Mouse (Mus musculus) gastrocnemius, adult 18-20 months (tissue): ENCODE data around the gene Zmynd8. TPM values are rescaled to one million over a fixed set of nuclear protein-coding genes. Genes with fewer than 3 reads are reported as not detected.

ENCODE experiments used
- DNase-seq: peaks from one replicate; pipeline ENCODE4 v3.0.0; 2021; ENCODE audit warnings: low spot score
- total RNA-seq, 2 experiments: library from RNA; stranded (reverse); gene quantifications; 2 replicates each; pipeline ENCODE4 v1.2.3; 2021

The Zmynd8 gene
- total RNA-seq, 2 experiments from 2014 or later, result 16.4 to 17.2 TPM

DNA sequence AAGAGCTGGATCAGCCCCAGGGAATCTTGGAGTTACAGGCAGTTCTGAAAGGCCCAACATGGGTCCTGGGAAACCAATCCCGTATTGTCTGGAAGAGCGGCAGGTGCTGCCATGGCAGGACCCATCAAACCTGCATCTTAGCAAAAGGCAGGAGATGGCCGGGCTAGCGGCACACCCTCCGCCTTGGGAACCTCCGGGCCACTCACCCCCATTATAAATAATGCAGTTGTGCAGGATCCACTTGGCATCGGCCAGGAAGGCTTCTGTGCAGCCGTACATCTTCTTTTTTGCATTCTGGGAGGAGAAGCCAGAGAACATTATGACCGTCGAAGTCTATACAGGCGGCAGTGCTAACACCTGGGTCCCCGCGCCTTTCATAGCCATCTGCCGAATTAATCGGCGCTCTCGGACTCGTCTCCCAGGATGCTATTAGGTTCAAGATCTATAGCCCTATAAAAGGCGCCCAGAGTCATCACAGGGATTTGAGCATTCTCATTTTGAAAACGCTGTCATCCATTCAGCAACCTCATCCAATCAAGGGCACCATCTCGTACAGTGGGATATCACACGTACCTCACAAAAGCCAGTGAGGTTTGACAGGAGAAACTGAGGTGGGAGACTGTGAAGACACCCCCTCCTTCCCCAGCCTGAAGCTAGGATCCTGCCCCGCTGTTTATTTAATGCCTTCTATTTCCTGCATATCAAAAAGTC lies 60.1 kb downstream of the Zmynd8 start:
- DNase-seq, result no peak

DNA sequence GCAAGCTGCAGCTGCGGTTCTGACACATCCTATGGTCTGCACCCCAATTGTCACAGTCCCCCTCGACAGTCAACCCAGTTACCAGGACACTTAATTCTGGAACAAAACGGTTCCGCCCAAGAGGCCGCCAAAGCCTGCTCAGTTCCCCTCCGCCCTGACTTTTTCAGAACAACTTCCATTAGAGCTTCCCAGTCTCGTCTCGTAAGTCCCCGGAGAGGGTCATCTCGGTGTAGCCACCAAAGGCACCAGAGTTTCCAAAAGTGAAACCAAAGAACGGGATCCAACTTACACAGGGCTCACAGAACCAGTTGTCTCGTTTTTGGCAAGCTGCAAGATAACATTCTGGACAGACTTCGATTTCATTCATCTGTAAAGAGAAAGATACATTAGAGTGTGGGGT lies 64.2 kb downstream of the Zmynd8 start:
- DNase-seq, result no peak

DNA sequence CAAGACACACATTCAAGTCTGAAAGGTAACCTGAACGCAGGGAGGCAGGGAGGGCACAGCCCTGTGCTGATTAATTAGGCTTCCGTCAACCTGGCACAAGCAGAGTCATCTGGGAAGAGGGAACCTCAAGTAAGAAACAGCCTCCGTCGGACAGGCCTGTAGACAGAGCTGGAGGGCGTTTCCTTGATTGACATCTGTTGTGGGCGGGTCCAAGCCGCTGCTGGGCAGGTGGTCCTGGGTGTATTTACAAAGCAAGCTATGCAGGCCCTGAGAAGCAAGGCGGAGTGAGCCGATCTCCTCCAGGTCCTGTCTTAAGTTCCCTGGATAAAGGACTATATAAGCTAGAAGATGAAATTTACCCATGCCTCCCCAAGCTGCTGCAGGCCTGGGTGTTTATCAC lies 65.3 kb downstream of the Zmynd8 start:
- DNase-seq, result no peak

DNA sequence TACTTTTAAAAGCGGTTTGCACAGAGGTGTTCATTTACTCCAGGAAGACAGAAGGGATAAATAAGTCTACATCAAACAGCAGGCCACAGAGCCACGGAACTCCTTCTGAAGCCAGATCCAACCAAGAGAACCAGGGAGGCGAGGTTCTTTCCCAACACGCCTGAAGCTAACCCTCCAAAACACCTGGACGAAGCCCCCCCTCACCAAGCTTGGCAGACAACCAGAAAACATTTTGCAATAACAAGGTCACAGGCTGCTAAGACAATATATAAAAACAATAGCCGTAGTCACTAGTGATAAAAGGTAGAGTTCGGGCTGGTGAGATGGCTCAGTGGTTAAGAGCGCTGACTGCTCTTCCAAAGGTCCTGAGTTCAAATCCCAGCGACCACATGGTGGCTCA lies 66.1 kb downstream of the Zmynd8 start:
- no peak for DNase-seq

DNA sequence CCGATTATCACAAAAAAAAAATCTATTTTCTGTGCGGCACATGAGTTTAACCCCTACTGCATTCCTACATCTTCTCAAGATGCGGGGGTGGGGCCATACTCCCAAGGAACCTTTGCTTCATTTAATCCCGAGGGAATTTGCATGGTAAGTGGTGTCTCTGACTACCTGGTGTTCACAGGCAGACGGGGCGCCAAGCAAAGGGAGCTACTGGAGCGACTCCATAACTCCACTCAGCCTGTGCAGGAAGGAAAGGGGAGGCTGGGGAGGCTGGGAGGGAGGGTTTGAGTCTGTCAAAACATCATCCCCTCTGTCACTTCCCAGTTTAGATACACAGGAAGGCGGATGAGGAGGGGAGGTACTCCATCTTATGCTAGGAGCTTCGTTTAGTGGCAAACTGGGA lies 66.5 kb downstream of the Zmynd8 start:
- no peak for DNase-seq

DNA sequence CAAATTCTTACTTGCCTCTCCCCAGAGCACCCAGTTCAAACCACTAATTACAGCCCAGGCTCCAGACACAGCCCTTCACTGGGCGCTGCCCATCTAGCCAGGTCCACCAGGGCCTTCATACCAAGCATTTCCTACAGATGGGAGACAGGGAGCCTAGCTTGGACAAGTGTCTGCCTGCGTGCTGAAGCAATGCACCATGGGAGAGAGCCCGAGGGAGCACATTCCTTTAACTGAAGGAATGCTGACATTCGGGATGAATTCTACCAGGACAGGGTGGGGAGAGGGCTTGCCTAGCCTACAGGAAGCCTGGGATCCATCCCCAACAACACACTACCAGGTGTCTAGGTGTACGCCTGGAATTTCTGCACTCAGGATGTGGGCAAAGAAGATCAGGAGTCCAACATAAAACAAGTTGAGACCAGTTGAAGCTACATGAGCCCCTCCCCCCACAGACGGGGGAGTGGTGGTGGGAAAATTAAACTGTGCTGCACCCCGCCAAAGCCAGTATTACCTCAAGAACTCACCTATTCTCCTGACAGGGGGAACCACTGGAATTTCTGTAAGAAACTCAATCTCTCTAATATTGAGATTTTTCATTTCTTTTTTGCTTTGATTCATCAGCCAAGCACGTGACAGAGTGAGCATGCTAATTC lies 67.1 kb downstream of the Zmynd8 start:
- DNase-seq, result no peak

DNA sequence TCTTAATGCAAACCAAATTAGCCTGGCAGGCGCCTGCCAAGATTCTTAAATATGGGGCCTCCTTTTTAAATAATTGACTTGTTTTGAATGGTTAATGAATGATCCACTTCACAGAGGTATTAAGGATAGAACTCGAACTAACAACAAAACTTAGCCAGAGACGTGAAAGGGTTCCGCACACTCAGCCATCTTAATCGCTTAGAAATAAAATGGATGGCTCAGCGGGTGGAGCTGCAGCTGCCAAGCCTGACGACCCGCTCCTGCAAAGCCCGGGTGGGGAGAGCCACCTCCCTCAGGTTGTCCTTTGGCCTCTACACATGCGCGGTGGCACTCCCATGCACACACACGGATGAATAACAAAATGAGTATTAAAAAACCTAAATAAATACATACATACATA lies 70.0 kb downstream of the Zmynd8 start:
- no peak for DNase-seq

DNA sequence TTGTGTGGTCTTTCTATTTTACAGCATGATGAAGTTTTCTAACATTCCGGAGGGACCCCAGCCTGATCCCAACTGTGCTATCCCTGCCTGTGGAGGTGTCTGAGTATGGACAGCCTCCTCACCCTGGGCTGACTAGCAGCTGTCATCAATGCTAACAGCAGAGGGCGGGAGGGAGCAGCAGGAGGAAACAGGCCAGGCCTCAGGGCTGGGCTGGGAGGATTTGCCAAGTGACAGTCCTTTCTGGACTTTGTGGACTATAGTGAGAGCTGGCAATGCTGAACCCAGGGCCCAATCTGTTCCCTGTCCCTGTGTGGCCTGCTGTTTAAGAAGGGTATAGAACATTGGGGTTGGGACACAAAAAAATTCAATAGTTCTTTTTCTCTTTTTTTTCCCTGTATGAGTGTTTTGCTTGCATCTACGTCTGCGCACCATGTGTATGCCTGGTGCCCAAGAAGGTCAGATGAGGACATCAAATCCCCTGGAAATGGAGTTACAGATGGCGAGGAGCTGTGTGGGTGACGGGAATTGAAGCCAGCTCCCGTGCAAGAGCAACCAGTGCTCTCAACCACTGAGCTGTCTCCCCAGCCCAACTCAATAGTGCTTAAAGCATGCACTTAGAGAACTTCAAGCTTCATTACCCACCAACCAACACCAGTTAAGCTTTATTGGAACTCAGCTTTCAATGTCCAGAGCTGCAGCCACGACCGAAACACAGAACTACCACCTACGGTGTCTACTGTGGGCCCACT lies 72.7 kb downstream of the Zmynd8 start:
- DNase-seq, result peak; percentile 93

DNA sequence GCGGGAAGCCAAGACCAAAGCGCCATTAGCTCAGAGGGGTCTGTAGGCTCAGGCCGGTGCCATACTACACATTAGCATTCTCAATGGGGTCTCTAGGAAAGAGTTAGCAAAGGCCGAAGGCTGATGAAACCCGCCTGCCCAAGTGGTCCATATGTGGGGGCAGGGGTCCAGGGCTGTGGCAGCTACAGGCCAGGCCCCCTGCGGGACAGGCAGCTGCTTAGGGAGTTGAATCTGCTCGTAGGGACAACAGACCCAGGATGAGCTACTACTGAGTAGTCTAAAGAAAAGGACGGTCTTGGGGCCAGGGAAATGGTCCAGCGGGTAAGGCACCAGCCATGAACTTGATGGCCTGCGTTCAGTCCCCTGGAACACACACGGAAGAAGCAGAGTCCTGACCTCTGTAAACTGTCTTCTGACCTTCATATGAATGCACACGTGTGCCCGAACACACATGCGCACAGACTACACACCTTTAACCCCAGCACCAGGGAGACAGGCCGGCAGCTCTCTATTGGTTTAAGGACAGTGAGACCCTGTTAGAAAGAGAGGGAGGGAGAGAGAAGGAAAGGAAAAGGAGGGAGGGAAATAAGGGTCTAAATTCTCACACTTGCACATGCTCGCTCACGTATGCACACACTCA lies 73.4 kb downstream of the Zmynd8 start:
- no peak for DNase-seq

DNA sequence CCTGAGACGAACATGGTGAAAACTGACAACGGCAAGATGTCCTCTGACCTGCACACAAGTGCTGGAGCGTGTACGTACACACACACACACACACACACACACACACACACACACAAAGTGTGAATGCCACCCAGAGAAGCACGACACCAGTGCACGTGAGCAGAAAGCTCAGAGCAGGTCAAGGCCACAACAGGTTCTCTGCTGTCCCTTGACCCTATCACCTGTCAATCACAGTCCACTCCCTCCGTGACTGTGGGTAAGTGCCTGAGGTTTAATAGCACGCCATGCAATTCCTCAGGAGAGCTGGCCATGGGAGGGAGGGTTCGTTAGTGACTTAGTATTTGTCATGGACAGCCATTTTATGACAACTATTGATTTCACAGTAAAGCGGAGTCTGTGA lies 74.0 kb downstream of the Zmynd8 start:
- DNase-seq, result no peak

DNA sequence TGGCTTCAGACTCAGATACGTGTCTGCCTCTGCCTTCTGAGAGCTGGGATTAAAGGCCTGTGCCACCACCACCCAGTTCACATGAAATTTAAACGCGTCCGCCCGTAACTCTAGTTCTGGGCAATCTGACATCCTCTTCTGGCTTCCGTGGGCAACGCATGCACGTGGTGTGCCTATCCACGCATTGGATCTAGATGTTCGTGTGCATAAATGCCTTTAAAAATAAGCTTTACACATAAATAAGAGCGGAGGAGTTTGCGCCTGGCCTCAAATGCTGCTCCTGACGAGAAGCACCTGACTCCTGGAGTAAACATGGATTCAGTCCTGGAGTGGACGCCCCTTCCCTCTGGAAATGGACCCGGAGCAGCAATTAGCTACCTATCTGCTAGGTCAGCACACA lies 76.3 kb downstream of the Zmynd8 start:
- DNase-seq, result no peak

DNA sequence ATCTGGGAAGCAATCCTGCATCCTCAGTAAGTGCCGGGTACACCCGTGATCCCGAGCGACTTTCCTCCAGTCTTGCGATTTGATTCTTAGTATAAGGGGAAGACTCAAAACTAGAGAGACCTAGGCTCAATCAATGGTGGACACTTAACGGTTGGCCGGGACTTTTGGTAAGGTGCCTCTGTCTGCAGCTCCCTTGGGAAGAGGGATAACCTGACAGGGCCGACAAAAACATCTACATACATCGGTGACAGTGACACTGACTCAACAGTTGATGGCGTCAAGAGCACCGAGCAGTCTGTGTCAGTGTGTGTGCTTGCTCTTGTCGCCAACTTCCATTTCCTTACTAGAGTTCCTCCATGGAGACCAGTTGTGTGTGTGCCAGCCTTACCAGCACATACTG lies 77.1 kb downstream of the Zmynd8 start:
- DNase-seq, result no peak

DNA sequence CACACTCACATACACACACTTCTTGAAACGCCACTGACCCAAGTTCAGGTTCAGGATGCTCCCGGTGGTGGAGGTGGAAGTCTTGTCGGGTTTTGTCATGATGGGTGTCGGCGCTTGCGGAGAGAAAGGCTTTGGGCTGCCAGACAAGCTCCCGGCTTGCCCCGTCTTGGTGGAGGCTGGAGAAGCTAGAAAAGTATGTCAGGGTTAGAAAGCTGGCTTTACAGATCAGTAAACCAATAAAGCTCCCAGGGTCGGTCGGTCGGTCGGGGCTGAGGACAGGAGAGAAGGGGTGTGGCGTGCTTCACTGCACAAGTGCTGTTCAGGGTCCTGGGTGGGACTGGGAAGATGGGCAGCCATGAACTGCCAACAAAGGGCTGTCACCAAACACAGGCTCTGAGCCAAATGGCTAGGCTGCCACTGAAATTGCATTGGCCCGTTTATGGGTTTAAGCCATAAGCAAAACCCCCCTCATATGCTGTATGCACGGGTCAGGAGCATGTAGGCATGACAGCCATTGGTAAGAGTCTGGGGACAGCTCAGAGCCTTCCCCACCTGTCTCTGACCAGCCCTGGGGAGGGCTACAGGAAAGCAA lies 78.2 kb downstream of the Zmynd8 start:
- no peak for DNase-seq

DNA sequence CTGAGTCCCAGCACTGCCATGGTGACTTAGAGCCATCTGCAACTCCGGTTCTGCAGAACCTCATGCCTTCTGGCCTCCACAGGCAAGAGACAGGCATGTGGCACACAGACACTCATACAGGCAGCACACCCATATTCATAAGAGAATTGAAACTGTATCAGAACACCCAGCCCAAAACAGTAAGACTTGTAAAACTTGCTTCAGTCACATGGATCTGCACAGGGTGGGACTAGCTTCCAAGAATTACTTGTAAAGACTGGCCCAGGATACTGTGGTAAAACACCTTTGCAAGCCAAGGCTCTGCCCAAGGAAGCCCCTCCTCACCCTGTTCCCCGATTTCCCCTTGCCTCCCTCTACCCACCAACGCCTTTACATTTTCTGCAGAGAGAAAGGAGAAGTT lies 78.7 kb downstream of the Zmynd8 start:
- no peak for DNase-seq

DNA sequence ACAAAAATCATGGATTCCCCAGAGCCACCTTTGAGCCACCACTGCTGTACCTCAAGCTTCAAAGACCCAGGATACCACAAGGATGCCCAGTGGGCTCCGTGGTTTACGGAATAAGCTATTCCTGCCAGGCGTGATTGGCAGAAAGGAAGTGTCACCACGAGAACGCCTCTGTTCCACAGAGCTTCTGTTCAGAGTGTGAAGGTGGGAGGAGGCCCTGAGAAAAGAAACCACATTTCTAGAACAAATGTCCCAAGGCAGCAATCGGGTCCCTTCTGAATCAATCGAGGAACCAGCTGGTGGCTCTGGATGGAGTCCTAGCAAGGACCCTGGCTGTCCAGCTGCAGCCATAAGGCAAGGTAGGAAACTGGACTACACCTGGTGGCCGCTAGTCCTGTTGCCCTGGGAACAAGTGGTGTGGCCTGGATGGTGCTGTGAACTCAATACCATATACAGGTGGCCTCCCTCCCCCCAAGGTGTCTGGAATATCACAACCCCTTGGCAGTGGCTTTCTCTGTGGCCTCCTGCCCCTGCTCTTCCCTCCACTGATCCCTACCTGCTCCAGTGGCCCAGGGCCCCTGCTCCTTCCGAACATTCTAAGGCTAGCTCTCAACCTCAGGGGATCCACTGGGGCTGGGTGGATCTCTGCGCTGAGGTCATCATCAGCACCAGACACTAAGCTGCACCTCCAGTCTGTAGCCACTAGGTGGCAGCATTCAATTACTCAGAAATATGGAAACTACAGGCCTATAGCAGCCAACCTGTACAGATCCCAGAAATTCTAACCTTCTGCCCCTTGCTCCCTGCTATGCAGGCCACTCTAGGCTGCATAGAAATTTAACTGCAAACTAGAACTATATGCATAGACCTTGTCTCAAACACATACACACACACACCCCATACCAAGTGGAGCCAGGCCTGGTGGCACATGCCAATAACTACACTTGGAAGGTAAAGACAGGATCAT lies 79.5 kb downstream of the Zmynd8 start:
- peak; percentile 81 for DNase-seq

DNA sequence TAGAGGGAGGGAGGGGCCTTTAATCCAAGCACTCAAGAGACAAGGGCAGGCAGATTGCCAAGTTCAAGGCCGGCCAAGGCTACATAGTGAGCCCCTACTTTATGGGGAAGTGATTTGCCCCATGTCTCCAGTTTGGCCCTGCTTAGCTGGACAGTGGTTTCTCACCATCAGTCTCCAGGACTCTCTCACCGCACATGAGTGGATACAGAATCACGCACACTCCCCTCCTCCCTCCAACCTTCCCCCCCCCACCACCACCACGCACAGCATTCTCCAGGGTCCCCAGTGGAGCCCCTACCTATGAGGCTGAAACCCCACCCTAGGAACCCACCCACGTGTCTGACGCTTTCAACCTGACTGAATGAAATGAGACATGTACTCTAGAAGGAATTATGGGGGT lies 80.2 kb downstream of the Zmynd8 start:
- no peak for DNase-seq

DNA sequence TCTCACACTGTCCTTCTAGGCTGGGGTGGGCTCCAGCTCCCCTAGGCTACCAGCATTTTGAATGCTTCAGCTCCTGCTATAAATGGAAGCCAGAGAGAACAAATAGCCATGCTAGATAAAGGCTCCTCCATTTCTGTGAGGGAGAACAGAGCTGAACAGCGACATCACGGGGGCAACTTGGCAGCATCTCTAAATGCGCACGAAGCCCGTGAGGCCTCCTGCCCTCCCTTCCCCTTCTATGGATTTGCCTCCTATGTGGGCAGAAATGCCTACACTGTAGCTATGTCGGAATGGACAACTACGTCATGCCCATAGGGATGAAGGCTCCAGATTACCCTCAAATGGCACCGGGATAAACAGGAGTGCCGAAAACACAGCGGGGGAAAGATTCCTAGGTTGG lies 81.4 kb downstream of the Zmynd8 start:
- DNase-seq, result no peak

DNA sequence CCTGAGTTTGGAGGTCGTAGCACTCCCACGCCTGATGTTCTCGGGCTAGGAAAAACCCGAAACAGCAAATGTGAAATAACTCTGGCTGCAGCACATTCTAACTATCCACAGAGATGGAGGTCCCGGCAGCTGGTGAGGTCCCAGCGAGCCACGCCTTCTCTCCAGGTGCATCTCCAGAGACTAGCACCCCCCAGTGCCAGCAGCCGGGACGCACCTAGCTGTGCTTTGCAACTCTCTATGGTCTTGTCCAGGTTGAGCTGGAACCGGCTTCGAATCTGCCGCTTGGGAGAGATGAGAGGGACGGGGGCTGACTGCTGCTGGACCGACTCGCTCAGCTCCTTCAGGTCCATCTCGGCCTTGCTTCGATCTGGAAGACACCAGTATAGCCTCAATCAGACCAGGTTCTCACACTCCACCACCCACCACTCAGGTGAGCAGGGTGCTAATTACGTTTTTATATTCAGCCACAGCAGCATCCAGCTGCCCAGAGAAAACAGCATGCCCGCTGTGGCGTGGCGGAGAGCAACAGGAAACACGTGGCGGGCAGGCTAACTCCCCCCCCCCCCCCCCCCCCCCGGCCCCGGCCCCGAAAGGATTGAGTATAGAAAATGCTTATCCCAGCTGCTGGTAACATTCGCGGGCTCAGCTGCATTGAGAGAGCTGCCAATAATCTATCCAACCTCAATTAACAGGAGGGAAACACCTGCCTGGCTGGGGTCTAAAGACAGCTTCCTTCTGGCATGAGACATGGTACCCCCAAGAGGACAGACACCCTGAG lies 83.5 kb downstream of the Zmynd8 start:
- DNase-seq, result no peak

DNA sequence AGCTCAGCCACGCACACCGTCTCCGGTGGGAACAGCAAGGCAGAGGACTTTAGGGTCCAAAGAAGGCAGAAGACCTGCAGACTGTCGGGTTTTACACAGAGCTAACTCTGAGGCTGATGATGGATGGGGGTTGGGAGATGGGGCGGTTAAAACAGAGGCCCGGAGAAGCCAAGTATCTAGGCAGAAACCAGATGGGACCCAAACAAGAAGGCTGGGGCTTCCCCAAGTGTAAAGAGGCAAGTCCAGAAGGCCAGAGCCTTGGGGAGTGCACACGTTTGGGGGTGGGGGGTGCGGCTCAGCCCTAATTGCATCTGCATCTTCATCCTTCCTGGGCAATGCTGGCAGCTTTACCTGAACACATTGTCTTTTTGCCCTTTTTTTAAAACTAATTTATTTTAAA lies 85.9 kb downstream of the Zmynd8 start:
- DNase-seq, result no peak

DNA sequence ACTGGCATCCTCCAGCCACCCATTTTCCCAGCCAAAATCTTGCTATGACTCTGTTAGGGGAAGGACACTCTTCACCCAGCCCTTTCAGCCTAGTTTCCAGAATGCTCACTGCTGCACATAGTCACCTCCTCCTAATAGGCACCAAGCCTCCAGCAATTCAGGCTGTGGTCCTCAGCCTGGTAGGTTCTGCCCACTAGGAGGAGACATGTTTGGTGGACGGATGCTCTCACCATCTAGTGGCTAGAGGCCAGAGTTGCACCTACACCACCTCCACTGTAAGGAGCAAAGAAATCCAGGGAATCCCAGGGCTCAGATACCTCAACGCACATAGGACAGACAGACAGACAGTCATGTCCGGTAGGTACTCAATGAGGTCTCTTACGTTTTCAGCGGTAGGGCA lies 87.3 kb downstream of the Zmynd8 start:
- peak; percentile 52 for DNase-seq
